Mouse (Mus musculus) cortical plate, adult 2 months (tissue): ENCODE measurements at regions not wholly inside any gene's neighbourhood (a gene's known extent, or its start where the extent isn't known, plus 50 kb on each side); places are given as distances from the start of the nearest gene placed in this dataset.

ENCODE experiments used
- H3K27ac ChIP-seq: fragments of 200-500 bp; 2 replicates; pipeline ENCODE4 v1.5.1; 2012; ENCODE audit warnings: low read length, control low read depth, inconsistent platforms; ENCODE audit not compliant: insufficient read depth
- H3K4me1 ChIP-seq: fragments of 200-500 bp; 2 replicates; pipeline ENCODE4 v1.6.1; 2011; ENCODE audit warnings: low read length; ENCODE audit not compliant: control insufficient read depth, insufficient read depth
- H3K4me3 ChIP-seq: fragments of 200-500 bp; 2 replicates; pipeline ENCODE4 v1.5.1; 2011; ENCODE audit warnings: mild to moderate bottlenecking, low read length, control low read depth; ENCODE audit not compliant: insufficient read depth
- CTCF ChIP-seq: fragments of 200-500 bp; IDR thresholded peaks from 2 replicates; pipeline ENCODE4 v1.5.1; 2011; ENCODE audit warnings: mild to moderate bottlenecking, control low read depth, low read length; ENCODE audit not compliant: insufficient read depth; ENCODE audit errors: extremely low read depth
- POLR2A ChIP-seq: fragments of 200-500 bp; IDR thresholded peaks from 2 replicates; pipeline ENCODE4 v1.6.1; 2011; ENCODE audit warnings: mild to moderate bottlenecking, low read length, control low read depth; ENCODE audit not compliant: insufficient read depth; ENCODE audit errors: extremely low read depth

DNA sequence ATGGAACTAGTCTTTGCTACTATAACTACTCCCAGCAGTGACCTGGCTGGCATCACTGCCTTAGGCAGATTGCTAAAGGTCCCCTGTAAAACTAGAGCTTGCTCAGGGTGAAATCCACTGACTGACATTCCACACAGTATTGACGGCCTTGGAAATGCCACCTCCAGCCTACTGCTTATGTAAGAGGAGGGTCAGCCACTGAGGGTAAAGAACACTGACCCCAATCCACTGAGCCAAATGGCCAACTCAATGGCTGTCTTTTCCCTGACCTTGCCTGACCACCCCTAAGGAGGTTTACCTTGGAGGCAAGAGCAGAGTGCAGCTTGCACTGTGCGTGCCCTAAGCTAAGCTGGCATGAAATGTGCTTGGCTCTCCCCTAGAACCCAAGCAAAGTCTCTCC is 216.0 kb upstream of the Foxq1 start:
- Histone ChIP-seq H3K4me1 (no peaks in the 10 kb centered on the region), H3K4me3 (no peak overlapping the region), H3K27ac (no peak overlapping the region)
- TF ChIP-seq POLR2A, result no peak
- TF ChIP-seq CTCF, result no peak

DNA sequence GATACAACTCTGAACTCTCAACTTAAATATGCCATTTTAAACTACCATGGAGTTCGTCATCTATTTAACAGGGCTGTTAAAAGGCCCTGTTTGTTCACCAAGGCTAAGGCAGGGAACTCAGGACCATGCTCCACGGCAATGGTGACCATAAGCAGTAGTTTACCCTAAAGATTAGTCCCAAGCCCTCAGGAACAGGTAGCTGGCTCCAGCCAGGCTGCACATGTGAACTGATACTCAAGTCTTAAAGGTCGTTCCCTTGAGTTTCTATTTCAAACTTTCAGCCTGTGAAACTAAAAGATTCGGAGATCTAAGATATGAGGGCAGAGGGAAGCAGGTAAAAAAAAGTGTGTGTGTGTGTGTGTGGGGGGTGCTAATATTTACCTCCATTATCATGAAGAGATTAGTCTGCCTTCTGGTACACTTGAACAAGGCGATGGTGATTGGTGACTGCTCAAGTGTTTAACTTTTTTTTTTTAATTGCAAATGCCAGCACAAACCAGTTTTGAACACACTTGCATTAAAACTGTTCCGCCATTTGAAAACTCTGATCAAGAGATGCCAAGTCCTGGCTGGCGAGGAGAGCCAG is 215.5 kb upstream of the Foxq1 start:
- TF ChIP-seq CTCF, result no peak
- TF ChIP-seq POLR2A, result no peak
- H3K27ac ChIP-seq, result no peak overlapping the region
- no peak overlapping the region for H3K4me3 ChIP-seq
- no peaks in the 10 kb centered on the region for H3K4me1 ChIP-seq

DNA sequence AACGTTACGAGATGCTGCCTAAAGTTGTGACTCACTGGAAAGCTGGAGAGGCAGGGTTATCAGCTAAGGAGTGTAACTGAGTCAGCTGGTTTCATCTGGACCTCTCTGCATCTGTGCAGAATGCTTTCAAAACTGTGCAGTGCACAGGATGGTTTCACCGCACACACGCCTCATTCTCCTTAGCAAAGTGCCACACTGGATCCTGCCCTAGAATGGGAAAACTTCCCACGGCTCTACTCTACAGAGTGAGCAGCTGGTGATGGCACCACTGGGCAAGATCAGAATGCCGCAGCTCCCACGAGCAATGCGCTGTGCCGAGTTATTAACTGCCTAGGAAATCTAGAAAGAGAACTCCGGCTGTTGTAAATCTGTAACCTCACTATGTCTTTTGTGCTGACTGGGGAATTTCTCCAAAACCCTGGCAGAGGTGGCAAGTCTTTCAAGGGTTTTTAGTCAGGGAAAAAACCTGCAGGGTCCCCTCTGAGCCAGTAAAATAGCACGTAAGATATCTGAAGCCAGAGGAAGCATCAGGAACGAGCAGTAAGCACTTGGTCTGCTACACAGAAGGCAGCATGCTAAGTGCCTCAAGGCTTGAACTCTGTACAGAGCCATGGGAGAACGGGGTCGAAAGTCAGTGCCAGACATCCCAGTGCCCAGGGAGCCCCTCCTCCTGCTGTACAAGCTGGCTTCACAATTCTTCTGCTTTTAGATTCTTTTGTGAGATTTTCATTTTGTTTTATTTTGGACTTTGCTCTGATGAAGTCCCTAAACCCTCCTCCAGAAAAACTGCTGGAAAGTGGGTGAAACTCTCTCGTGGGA is 214.4 kb upstream of the Foxq1 start:
- H3K4me3 ChIP-seq, result no peak overlapping the region
- no peak for TF ChIP-seq CTCF
- no peak for TF ChIP-seq POLR2A
- H3K27ac ChIP-seq, result no peak overlapping the region
- no peaks in the 10 kb centered on the region for H3K4me1 ChIP-seq

DNA sequence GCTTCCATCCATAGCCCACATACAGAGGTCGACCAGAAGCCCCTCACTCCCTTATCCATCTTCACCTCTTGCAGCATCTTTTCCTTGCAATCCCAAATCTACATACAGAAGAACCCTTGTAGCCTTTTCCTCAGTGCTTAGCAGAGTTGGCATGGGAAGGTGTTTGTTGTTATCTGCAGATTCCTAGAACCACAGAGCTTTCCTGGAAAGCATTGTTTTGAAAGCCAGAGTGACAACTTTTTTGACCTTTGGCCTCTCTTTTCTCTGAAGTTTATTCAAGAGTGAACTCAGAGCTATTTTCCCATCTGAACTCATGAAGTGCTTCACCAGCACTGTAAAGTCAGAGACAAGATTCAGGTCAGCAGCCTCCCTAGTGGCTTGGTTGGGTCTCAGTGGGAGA is 209.7 kb upstream of the Foxq1 start:
- TF ChIP-seq POLR2A, result no peak
- Histone ChIP-seq H3K27ac (no peak overlapping the region), H3K4me3 (no peak overlapping the region), H3K4me1 (no peaks in the 10 kb centered on the region)

DNA sequence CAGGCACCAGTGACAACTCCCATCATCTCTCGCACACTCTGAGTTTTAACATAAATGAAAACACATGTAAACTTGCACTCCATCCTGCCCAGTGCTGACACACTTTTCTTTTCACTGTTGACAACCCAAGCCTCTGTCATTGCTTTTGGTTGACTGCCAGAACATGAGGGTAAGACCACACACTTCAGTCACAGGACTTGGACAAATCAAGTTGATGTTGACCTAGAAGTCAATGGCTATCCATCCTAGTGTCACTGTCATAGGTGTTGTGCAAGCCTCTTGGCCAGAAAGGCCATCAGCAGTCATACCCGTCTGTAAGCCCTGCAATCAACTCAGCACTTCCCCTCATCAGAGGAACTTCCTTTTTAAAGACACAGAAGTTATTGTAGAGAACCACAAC is 208.9 kb upstream of the Foxq1 start:
- TF ChIP-seq POLR2A, result no peak
- TF ChIP-seq CTCF, result no peak
- no peak overlapping the region for H3K27ac ChIP-seq
- no peak overlapping the region for H3K4me3 ChIP-seq
- H3K4me1 ChIP-seq, result no peaks in the 10 kb centered on the region

- no peaks in the 10 kb centered on the region for H3K4me1 ChIP-seq
- no peak overlapping the region for H3K4me3 ChIP-seq
- TF ChIP-seq CTCF, result no peak
- no peak for TF ChIP-seq POLR2A
- H3K27ac ChIP-seq, result no peak overlapping the region
These were observed 206.3 kb upstream of the Foxq1 start for GRCm38 (mm10) chr13:31349671-31350070.

- no peak overlapping the region for H3K4me3 ChIP-seq
- H3K27ac ChIP-seq, result no peak overlapping the region
- H3K4me1 ChIP-seq, result no peaks in the 10 kb centered on the region
- TF ChIP-seq CTCF (no peak), POLR2A (no peak)
These were observed 204.5 kb upstream of the Foxq1 start for GRCm38 (mm10) chr13:31351481-31351880.

DNA sequence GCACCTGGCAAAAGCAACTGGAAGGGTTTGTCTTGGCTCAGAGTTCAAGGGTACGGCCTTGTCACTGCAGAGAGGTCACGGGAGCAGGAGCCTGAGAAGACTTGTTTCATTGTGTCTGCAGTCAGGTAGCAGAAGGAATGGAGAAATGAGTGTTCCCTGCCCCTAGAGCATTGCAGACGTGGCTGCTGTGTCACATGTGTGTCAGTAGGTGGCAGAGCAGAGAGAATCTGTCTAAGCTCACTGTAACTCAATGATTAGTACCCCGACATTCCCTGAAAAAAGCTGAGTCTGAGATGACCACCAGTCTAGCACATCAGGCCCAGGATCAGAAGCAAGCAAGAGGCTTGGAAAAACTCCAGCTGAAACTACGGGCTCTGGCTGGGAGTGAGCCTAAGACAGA is 203.1 kb upstream of the Foxq1 start:
- Histone ChIP-seq H3K27ac (no peak overlapping the region), H3K4me1 (no peaks in the 10 kb centered on the region), H3K4me3 (no peak overlapping the region)
- TF ChIP-seq CTCF (0 out of 2 replicates have a peak, but pooled peaks have one; percentile 6), POLR2A (no peak)

DNA sequence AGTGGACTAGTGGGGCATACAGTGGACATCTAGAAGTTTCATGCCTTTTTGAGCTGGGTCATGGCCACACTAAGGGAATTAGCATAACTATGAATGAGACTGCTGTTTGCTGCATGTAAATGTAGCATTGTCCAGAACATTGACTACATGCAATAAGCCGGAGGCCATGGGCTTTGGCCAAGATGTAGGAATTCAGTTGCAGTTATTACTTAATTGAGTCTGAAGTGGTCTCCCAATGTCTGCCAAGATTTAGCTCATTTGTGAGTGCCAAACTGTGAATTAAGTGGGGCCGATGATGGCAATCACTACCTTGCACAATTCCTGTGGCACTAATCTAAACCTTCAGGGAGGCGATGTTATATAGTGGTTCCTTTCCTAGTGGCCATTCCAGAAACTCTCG is 196.6 kb upstream of the Foxq1 start:
- Histone ChIP-seq H3K4me3 (no peak overlapping the region), H3K4me1 (no peaks in the 10 kb centered on the region), H3K27ac (no peak overlapping the region)
- TF ChIP-seq CTCF (no peak), POLR2A (no peak)

DNA sequence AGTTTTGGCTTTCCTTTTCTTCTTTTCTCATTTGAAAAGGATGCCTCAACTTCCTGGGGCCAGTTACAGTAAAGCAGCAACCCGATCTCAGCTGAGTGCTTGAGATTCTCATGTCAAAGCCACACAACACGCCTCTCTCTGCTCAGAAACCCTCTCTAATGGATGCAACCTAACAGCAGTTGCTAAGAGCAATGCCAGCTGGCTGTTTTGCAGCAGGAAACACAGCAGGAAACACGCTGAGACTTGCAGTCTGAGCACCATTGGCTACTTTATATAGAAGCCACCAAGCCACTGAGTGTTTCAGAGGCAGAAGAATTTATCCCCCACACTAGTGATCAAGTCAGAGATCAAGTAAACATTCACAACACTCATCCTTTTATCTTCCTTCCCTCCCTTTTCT is 193.5 kb upstream of the Foxq1 start:
- 0 out of 2 replicates have a peak, but pooled peaks cover 1% of the 10 kb centered on the region for H3K4me1 ChIP-seq
- no peak overlapping the region for H3K4me3 ChIP-seq
- no peak overlapping the region for H3K27ac ChIP-seq
- TF ChIP-seq POLR2A (no peak), CTCF (no peak)

DNA sequence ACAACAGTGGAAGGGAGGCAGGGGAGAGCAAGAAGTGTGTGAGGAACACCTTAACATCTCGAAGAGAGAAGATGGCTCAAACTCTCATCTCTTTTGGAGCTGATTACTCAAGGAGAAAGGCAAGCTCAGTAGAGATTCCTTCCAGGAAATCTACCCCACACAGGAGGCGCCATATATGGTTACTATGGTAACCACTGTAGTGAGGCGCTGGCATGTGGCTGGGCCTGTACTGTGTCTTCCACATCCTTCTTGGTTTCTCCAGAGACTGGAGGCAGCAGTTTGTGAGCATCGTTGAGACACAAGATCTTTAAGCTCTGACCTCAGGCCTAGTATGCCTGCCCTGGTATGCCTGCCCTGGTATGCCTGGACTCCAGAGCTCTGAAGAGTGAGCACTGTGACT is 191.6 kb upstream of the Foxq1 start:
- Histone ChIP-seq H3K4me3 (no peak overlapping the region), H3K4me1 (0 out of 2 replicates have a peak, but pooled peaks cover 1% of the 10 kb centered on the region), H3K27ac (no peak overlapping the region)
- TF ChIP-seq CTCF (no peak), POLR2A (no peak)
